Mouse (Mus musculus) layer of hippocampus, adult 2 months (tissue): Measurements from ENCODE around the gene Cel. TPM values are rescaled to one million over a fixed set of nuclear protein-coding genes. Genes with fewer than 3 reads are reported as not detected.

Experiments
- DNase-seq, 2 experiments: peaks; one replicate each; pipeline ENCODE4 v3.0.0; 2022; ENCODE audit warnings: low spot score in 2 of 2
- H3K27ac ChIP-seq: fragments of 200-600 bp; 2 replicates; pipeline ENCODE4 v1.8.1; 2022
- H3K4me3 ChIP-seq: fragments of 200-600 bp; 2 replicates; pipeline ENCODE4 v1.8.1; 2022; ENCODE audit warnings: mild to moderate bottlenecking
- CTCF ChIP-seq: fragments of 200-600 bp; conservative IDR thresholded peaks from 2 replicates; pipeline ENCODE4 v1.8.1; 2022; ENCODE audit warnings: antibody characterized with exemption, mild to moderate bottlenecking, moderate library complexity
- long read RNA-seq, 2 experiments: library from polyadenylated mRNA; stranded (forward); transcript quantifications; one replicate each; pipeline ENCODE4 v2.0.0; 2021; ENCODE audit warnings: borderline mapping rate in 2 of 2
- total RNA-seq, 2 experiments: library from RNA; stranded (reverse); gene quantifications; 2 replicates each; pipeline ENCODE4 v1.2.3; 2021

Cel gene
- total RNA-seq, result not detected
- long read RNA-seq, experiment 1, result 0 reads
- long read RNA-seq, experiment 2, result 0 reads

GRCm38 (mm10) chr2:28563303-28563702 is at the start of gene Cel:
Gene Cel (minus strand): TSS chr2:28563403.
- TF ChIP-seq CTCF, result no peak
- no peak for DNase-seq
- Histone ChIP-seq H3K27ac (no peak within 1 kb of the TSS), H3K4me3 (no peak within 1 kb of the TSS)

- no peak for DNase-seq
- H3K27ac ChIP-seq, result no peak overlapping the region
- no peak for TF ChIP-seq CTCF
- no peak overlapping the region for H3K4me3 ChIP-seq
Observed at GRCm38 (mm10) chr2:28612436-28613063, 49.3 kb upstream of the Cel start.

GRCm38 (mm10) chr2:28611407-28611787 is 48.2 kb upstream of the Cel start:
- no peak overlapping the region for H3K27ac ChIP-seq
- no peak overlapping the region for H3K4me3 ChIP-seq
- DNase-seq, result no peak
- TF ChIP-seq CTCF, result no peak

GRCm38 (mm10) chr2:28610716-28611406 is 47.7 kb upstream of the Cel start:
- Histone ChIP-seq H3K4me3 (no peak overlapping the region), H3K27ac (no peak overlapping the region)
- no peak for TF ChIP-seq CTCF
- DNase-seq, result no peak

GRCm38 (mm10) chr2:28609851-28610250 is 46.6 kb upstream of the Cel start:
- TF ChIP-seq CTCF, result no peak
- no peak for DNase-seq
- Histone ChIP-seq H3K27ac (no peak overlapping the region), H3K4me3 (no peak overlapping the region)

GRCm38 (mm10) chr2:28607341-28608165 is 44.4 kb upstream of the Cel start:
- no peak overlapping the region for H3K27ac ChIP-seq
- DNase-seq, result no peak
- no peak for TF ChIP-seq CTCF
- no peak overlapping the region for H3K4me3 ChIP-seq

GRCm38 (mm10) chr2:28606601-28607340 is 43.6 kb upstream of the Cel start:
- DNase-seq, result no peak
- peak; percentile 65 for TF ChIP-seq CTCF
- Histone ChIP-seq H3K27ac (no peak overlapping the region), H3K4me3 (no peak overlapping the region)

- H3K27ac ChIP-seq, result no peak overlapping the region
- DNase-seq, result no peak
Observed at GRCm38 (mm10) chr2:28605789-28606541, 42.8 kb upstream of the Cel start.

GRCm38 (mm10) chr2:28603542-28603941 is 40.3 kb upstream of the Cel start:
- no peak for DNase-seq
- Histone ChIP-seq H3K4me3 (no peak overlapping the region), H3K27ac (no peak overlapping the region)
- no peak for TF ChIP-seq CTCF

More at GRCm38 (mm10) chr2:28605789-28606541, 42.8 kb upstream of the Cel start:
- H3K4me3 ChIP-seq, result no peak overlapping the region
- no peak for TF ChIP-seq CTCF

- Histone ChIP-seq H3K4me3 (no peak overlapping the region), H3K27ac (no peak overlapping the region)
- DNase-seq, result no peak
- TF ChIP-seq CTCF, result no peak
Observed at GRCm38 (mm10) chr2:28601720-28602590, 38.8 kb upstream of the Cel start.

- no peak overlapping the region for H3K27ac ChIP-seq
- TF ChIP-seq CTCF, result no peak
Observed at GRCm38 (mm10) chr2:28599569-28599900, 36.3 kb upstream of the Cel start.

More at GRCm38 (mm10) chr2:28599569-28599900, 36.3 kb upstream of the Cel start:
- no peak for DNase-seq
- no peak overlapping the region for H3K4me3 ChIP-seq
